8 mouse cellular contexts compared by ENCODE assay signal in the genomic region with DNA sequence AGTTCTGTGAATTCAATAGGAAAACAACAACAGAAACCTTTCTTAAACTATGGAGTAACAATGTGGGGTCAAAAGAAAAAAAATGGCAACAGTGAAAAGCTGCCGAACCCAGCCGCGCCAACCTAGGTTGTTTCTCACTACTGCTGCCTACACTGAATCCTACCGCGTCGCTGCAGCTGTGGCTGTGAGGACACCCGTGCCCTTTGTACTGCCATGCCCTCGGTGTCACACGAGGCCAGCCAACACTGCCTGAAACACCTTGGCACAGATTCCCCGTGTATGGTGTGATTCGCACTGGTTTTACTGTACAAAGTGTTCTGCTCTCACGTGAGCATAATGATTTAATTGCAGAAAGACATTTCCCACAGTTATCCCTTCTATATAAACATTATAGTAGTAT. TPM values are rescaled to one million over a fixed set of nuclear protein-coding genes. Genes with fewer than 3 reads are reported as not detected.
A peak's percentile ranks its signal among the peaks of the same experiment; 100 is the strongest.
DNase-seq lines count a peak whose midpoint lies in the region; ATAC-seq and TF ChIP-seq lines count a peak whose summit lies in the region.

No protein-coding gene starts in this region.

- 23% methylated on average over 12 of the region's 12 CpGs for WGBS in forebrain, embryonic 12.5 days
- 22% methylated on average over 12 of the region's 12 CpGs for WGBS in hindbrain, embryonic 11.5 days
- WGBS in limb, embryonic 14.5 days: 12% methylated on average over 12 of the region's 12 CpGs
- 20% methylated on average over 12 of the region's 12 CpGs for WGBS in midbrain, embryonic 16.5 days

- no peak for ATAC-seq in erythroblast, adult 5-6 weeks (replicated peaks; ENCODE audit: low FRiP score, poor library complexity, severe bottlenecking)
- no peak for ATAC-seq in forebrain, embryonic 12.5 days (ENCODE audit: low FRiP score)
- ATAC-seq in hindbrain, embryonic 11.5 days (ENCODE audit: low FRiP score): no peak
- no peak for ATAC-seq in limb, embryonic 14.5 days (ENCODE audit: low FRiP score, low read depth)
- ATAC-seq in midbrain, embryonic 16.5 days: no peak

- 0 out of 2 replicates have a peak overlapping the region, but pooled peaks have one; percentile 86 for H3K9ac ChIP-seq in forebrain, embryonic 12.5 days
- no peak overlapping the region for H3K9ac ChIP-seq in hindbrain, embryonic 11.5 days (ENCODE audit: low read depth, low read length)
- H3K9ac ChIP-seq in limb, embryonic 14.5 days (ENCODE audit: low read depth, low read length, severe bottlenecking): no peak overlapping the region; the same call in 1 of the 2 replicates
- peak overlapping the region; percentile 87 for H3K9ac ChIP-seq in midbrain, embryonic 16.5 days (ENCODE audit: low read depth, low read length)

- H3K9me3 ChIP-seq in erythroblast, embryonic 14.5 days (ENCODE audit: control insufficient read depth, low read length): no peaks in the 10 kb centered on the region
- no peaks in the 10 kb centered on the region for H3K9me3 ChIP-seq in forebrain, embryonic 12.5 days
- no peaks in the 10 kb centered on the region for H3K9me3 ChIP-seq in hindbrain, embryonic 11.5 days (ENCODE audit: control insufficient read depth, low read length)
- H3K9me3 ChIP-seq in limb, embryonic 14.5 days (ENCODE audit: control insufficient read depth, low read length): no peaks in the 10 kb centered on the region
- no peaks in the 10 kb centered on the region for H3K9me3 ChIP-seq in midbrain, embryonic 16.5 days (replicated peaks; ENCODE audit: control insufficient read depth, low read length, poor library complexity, severe bottlenecking)

- peak overlapping the region; percentile 74 for H3K4me2 ChIP-seq in forebrain, embryonic 12.5 days
- peak overlapping the region; percentile 45 for H3K4me2 ChIP-seq in hindbrain, embryonic 11.5 days (replicated peaks; ENCODE audit: low read depth, low read length)
- peak overlapping the region; percentile 45 for H3K4me2 ChIP-seq in limb, embryonic 14.5 days (replicated peaks; ENCODE audit: low read depth, low read length, severe bottlenecking)
- H3K4me2 ChIP-seq in midbrain, embryonic 16.5 days (ENCODE audit: low read length): peak overlapping the region; percentile 85

- no peak for TF ChIP-seq POLR2A in limb, embryonic 14.5 days (IDR thresholded peaks at IDR 0.05; ENCODE audit: borderline replicate concordance, extremely low read depth, insufficient read depth, insufficient read length)

- no peaks in the 10 kb centered on the region for H3K27me3 ChIP-seq in erythroblast, embryonic 14.5 days (ENCODE audit: control insufficient read depth)
- no peaks in the 10 kb centered on the region for H3K27me3 ChIP-seq in forebrain, embryonic 12.5 days
- H3K27me3 ChIP-seq in hindbrain, embryonic 11.5 days (ENCODE audit: control insufficient read depth, insufficient read depth, low read length): no peaks in the 10 kb centered on the region
- H3K27me3 ChIP-seq in limb, embryonic 14.5 days (ENCODE audit: control insufficient read depth, insufficient read depth, low read length): no peaks in the 10 kb centered on the region
- H3K27me3 ChIP-seq in midbrain, embryonic 16.5 days (ENCODE audit: control insufficient read depth, insufficient read depth, low read depth, low read length): no peaks in the 10 kb centered on the region

- no peak overlapping the region for H3K27ac ChIP-seq in forebrain, embryonic 12.5 days
- H3K27ac ChIP-seq in hindbrain, embryonic 11.5 days (ENCODE audit: low read depth, low read length): no peak overlapping the region
- no peak overlapping the region for H3K27ac ChIP-seq in limb, embryonic 14.5 days (replicated peaks; ENCODE audit: low read depth, low read length)
- no peak overlapping the region for H3K27ac ChIP-seq in midbrain, embryonic 16.5 days (ENCODE audit: low read length)

- peak overlapping the region; percentile 100 for H3K4me3 ChIP-seq in erythroblast, embryonic 14.5 days (replicated peaks)
- peak overlapping the region; percentile 91 for H3K4me3 ChIP-seq in forebrain, embryonic 12.5 days (replicated peaks)
- peak overlapping the region; percentile 71 for H3K4me3 ChIP-seq in hindbrain, embryonic 11.5 days (ENCODE audit: low read depth, low read length)
- peak overlapping the region; percentile 96 for H3K4me3 ChIP-seq in limb, embryonic 14.5 days (replicated peaks; ENCODE audit: low read length)
- peak overlapping the region; percentile 65; the same call in 1 of the 2 replicates for H3K4me3 ChIP-seq in midbrain, embryonic 16.5 days (ENCODE audit: low read depth, low read length)

- peaks cover 25% of the 10 kb centered on the region for H3K4me1 ChIP-seq in erythroblast, embryonic 14.5 days (ENCODE audit: control insufficient read depth)
- H3K4me1 ChIP-seq in forebrain, embryonic 12.5 days: peaks cover 20% of the 10 kb centered on the region
- no peaks in the 10 kb centered on the region for H3K4me1 ChIP-seq in hindbrain, embryonic 11.5 days (replicated peaks; ENCODE audit: control insufficient read depth, insufficient read depth, low read length)
- peaks cover 11% of the 10 kb centered on the region; the same call in 1 of the 2 replicates for H3K4me1 ChIP-seq in limb, embryonic 14.5 days (ENCODE audit: control insufficient read depth, insufficient read depth, low read length)
- H3K4me1 ChIP-seq in midbrain, embryonic 16.5 days (ENCODE audit: control insufficient read depth, insufficient read depth, low read length): peaks cover 14% of the 10 kb centered on the region

- peak; percentile 40 for DNase-seq in adrenal gland, postnatal 25 days
- DNase-seq in hindbrain, embryonic 11.5 days (ENCODE audit: low spot score): peak; percentile 23
- DNase-seq in limb, embryonic 14.5 days (ENCODE audit: low spot score): peak; percentile 12
- peak; percentile 50 for DNase-seq in thymus, postnatal 25 days

- H3K36me3 ChIP-seq in erythroblast, embryonic 14.5 days (ENCODE audit: control insufficient read depth): peaks cover 13% of the 10 kb centered on the region
- H3K36me3 ChIP-seq in forebrain, embryonic 12.5 days (replicated peaks): peaks cover 23% of the 10 kb centered on the region
- H3K36me3 ChIP-seq in hindbrain, embryonic 11.5 days (ENCODE audit: control insufficient read depth, insufficient read depth, low read length): no peaks in the 10 kb centered on the region
- H3K36me3 ChIP-seq in limb, embryonic 14.5 days (ENCODE audit: control insufficient read depth, insufficient read depth, low read length): peaks cover 28% of the 10 kb centered on the region
- H3K36me3 ChIP-seq in midbrain, embryonic 16.5 days (ENCODE audit: control insufficient read depth, insufficient read depth, low read length): peaks cover 6% of the 10 kb centered on the region; the same call in 1 of the 2 replicates

RNA-seq across cellular contexts. Expression of gene Dlat, which starts 0.9 kb away (rescaled TPM):
- 1.2 and 1.3 TPM in 2 replicates for polyA plus RNA-seq in erythroblast, embryonic 14.5 days (2012)
- total RNA-seq in erythroblast, adult 5-6 weeks (2015; ENCODE audit: low replicate concordance): 16.7 and 19.8 TPM in 2 replicates
- 6.7 and 16.4 TPM in 2 replicates for total RNA-seq in erythroblast, adult 5-6 weeks (2017; ENCODE audit: low replicate concordance)
- total RNA-seq in adrenal gland, postnatal 25 days (2021): 126 and 129 TPM in 2 replicates
- polyA plus RNA-seq in forebrain, embryonic 12.5 days (2016; fragmentation: Nextera tagmentation; extraction: Ambion mirVana): 43.4 and 48.3 TPM in 2 replicates
- polyA plus RNA-seq in hindbrain, embryonic 11.5 days (2014; fragmentation: Nextera tagmentation; extraction: Ambion mirVana): 54.9 and 59.2 TPM in 2 replicates
- 24.3 and 30.4 TPM in 2 replicates for polyA plus RNA-seq in limb, embryonic 14.5 days (2012; rRNA removed)
- 49.5 and 57.3 TPM in 2 replicates for polyA plus RNA-seq in limb, embryonic 14.5 days (2014; fragmentation: Nextera tagmentation; extraction: Ambion mirVana)
- 47.0 and 54.3 TPM in 2 replicates for polyA plus RNA-seq in midbrain, embryonic 16.5 days (2015; fragmentation: Nextera tagmentation; extraction: Ambion mirVana)

RNA-seq across cellular contexts. Expression of gene Nkapd1, which starts 43.2 kb away (rescaled TPM):
- 0.12 and 0.25 TPM in 2 replicates for polyA plus RNA-seq in erythroblast, embryonic 14.5 days (2012)
- 9.0 and 15.3 TPM in 2 replicates for total RNA-seq in erythroblast, adult 5-6 weeks (2015; ENCODE audit: low replicate concordance)
- 5.3 and 7.2 TPM in 2 replicates for total RNA-seq in erythroblast, adult 5-6 weeks (2017; ENCODE audit: low replicate concordance)
- 25.1 and 28.6 TPM in 2 replicates for total RNA-seq in adrenal gland, postnatal 25 days (2021)
- 27.0 and 28.3 TPM in 2 replicates for polyA plus RNA-seq in forebrain, embryonic 12.5 days (2016; fragmentation: Nextera tagmentation; extraction: Ambion mirVana)
- polyA plus RNA-seq in hindbrain, embryonic 11.5 days (2014; fragmentation: Nextera tagmentation; extraction: Ambion mirVana): 29.9 and 30.6 TPM in 2 replicates
- polyA plus RNA-seq in limb, embryonic 14.5 days (2012; rRNA removed): 18.1 and 20.4 TPM in 2 replicates
- 27.7 and 27.8 TPM in 2 replicates for polyA plus RNA-seq in limb, embryonic 14.5 days (2014; fragmentation: Nextera tagmentation; extraction: Ambion mirVana)
- polyA plus RNA-seq in midbrain, embryonic 16.5 days (2015; fragmentation: Nextera tagmentation; extraction: Ambion mirVana): 16.4 and 19.8 TPM in 2 replicates

RNA-seq across cellular contexts. Expression of gene Pih1d2, which starts 43.3 kb away (rescaled TPM):
- 0.18 TPM in 1 of 2 replicates, not detected in the other for polyA plus RNA-seq in erythroblast, embryonic 14.5 days (2012)
- not detected in 2 replicates for total RNA-seq in erythroblast, adult 5-6 weeks (2015; ENCODE audit: low replicate concordance)
- 0.42 and 1.0 TPM in 2 replicates for total RNA-seq in erythroblast, adult 5-6 weeks (2017; ENCODE audit: low replicate concordance)
- total RNA-seq in adrenal gland, postnatal 25 days (2021): 2.2 and 5.4 TPM in 2 replicates
- 8.2 and 8.7 TPM in 2 replicates for polyA plus RNA-seq in forebrain, embryonic 12.5 days (2016; fragmentation: Nextera tagmentation; extraction: Ambion mirVana)
- polyA plus RNA-seq in hindbrain, embryonic 11.5 days (2014; fragmentation: Nextera tagmentation; extraction: Ambion mirVana): 9.0 and 9.8 TPM in 2 replicates
- polyA plus RNA-seq in limb, embryonic 14.5 days (2012; rRNA removed): 2.2 and 2.3 TPM in 2 replicates
- 2.5 and 3.2 TPM in 2 replicates for polyA plus RNA-seq in limb, embryonic 14.5 days (2014; fragmentation: Nextera tagmentation; extraction: Ambion mirVana)
- 5.7 and 5.9 TPM in 2 replicates for polyA plus RNA-seq in midbrain, embryonic 16.5 days (2015; fragmentation: Nextera tagmentation; extraction: Ambion mirVana)

RNA-seq across cellular contexts. Expression of gene Timm8b, which starts 56.7 kb away (rescaled TPM):
- polyA plus RNA-seq in erythroblast, embryonic 14.5 days (2012): 3.3 and 4.0 TPM in 2 replicates
- total RNA-seq in erythroblast, adult 5-6 weeks (2015; ENCODE audit: low replicate concordance): 21.1 and 27.1 TPM in 2 replicates
- total RNA-seq in erythroblast, adult 5-6 weeks (2017; ENCODE audit: low replicate concordance): 27.5 and 70.9 TPM in 2 replicates
- total RNA-seq in adrenal gland, postnatal 25 days (2021): 189 and 190 TPM in 2 replicates
- polyA plus RNA-seq in forebrain, embryonic 12.5 days (2016; fragmentation: Nextera tagmentation; extraction: Ambion mirVana): 385 and 386 TPM in 2 replicates
- 325 TPM in 2 replicates for polyA plus RNA-seq in hindbrain, embryonic 11.5 days (2014; fragmentation: Nextera tagmentation; extraction: Ambion mirVana)
- polyA plus RNA-seq in limb, embryonic 14.5 days (2012; rRNA removed): 145 and 238 TPM in 2 replicates
- 239 and 244 TPM in 2 replicates for polyA plus RNA-seq in limb, embryonic 14.5 days (2014; fragmentation: Nextera tagmentation; extraction: Ambion mirVana)
- 325 and 329 TPM in 2 replicates for polyA plus RNA-seq in midbrain, embryonic 16.5 days (2015; fragmentation: Nextera tagmentation; extraction: Ambion mirVana)

RNA-seq across cellular contexts. Expression of gene Sdhd, which starts 56.8 kb away (rescaled TPM):
- polyA plus RNA-seq in erythroblast, embryonic 14.5 days (2012): 1.3 and 2.3 TPM in 2 replicates
- 50.0 and 63.1 TPM in 2 replicates for total RNA-seq in erythroblast, adult 5-6 weeks (2015; ENCODE audit: low replicate concordance)
- total RNA-seq in erythroblast, adult 5-6 weeks (2017; ENCODE audit: low replicate concordance): 26.2 and 57.2 TPM in 2 replicates
- total RNA-seq in adrenal gland, postnatal 25 days (2021): 234 and 247 TPM in 2 replicates
- 219 and 221 TPM in 2 replicates for polyA plus RNA-seq in forebrain, embryonic 12.5 days (2016; fragmentation: Nextera tagmentation; extraction: Ambion mirVana)
- polyA plus RNA-seq in hindbrain, embryonic 11.5 days (2014; fragmentation: Nextera tagmentation; extraction: Ambion mirVana): 254 and 265 TPM in 2 replicates
- 170 and 197 TPM in 2 replicates for polyA plus RNA-seq in limb, embryonic 14.5 days (2012; rRNA removed)
- polyA plus RNA-seq in limb, embryonic 14.5 days (2014; fragmentation: Nextera tagmentation; extraction: Ambion mirVana): 258 and 266 TPM in 2 replicates
- 222 and 248 TPM in 2 replicates for polyA plus RNA-seq in midbrain, embryonic 16.5 days (2015; fragmentation: Nextera tagmentation; extraction: Ambion mirVana)

Comparison
In these comparisons a context has a peak if more than half of its experiments do, and no peak if none do; other contexts are left out.
1. H3K9ac ChIP-seq: peak in forebrain, embryonic 12.5 days (single experiment) and midbrain, embryonic 16.5 days (single experiment); none in hindbrain, embryonic 11.5 days (single experiment) and limb, embryonic 14.5 days (single experiment).
2. RNA of gene Dlat, which starts 0.9 kb away (polyA plus RNA-seq): 24.3 to 57.3 TPM in limb, embryonic 14.5 days, 54.9 to 59.2 TPM in hindbrain, embryonic 11.5 days, 47.0 to 54.3 TPM in midbrain, embryonic 16.5 days and 43.4 to 48.3 TPM in forebrain, embryonic 12.5 days; 1.2 to 1.3 TPM in erythroblast, embryonic 14.5 days; every median in the first group is over 10 times any median in the second.
3. RNA of gene Nkapd1, which starts 43.2 kb away (polyA plus RNA-seq): 29.9 to 30.6 TPM in hindbrain, embryonic 11.5 days, 18.1 to 27.8 TPM in limb, embryonic 14.5 days, 27.0 to 28.3 TPM in forebrain, embryonic 12.5 days and 16.4 to 19.8 TPM in midbrain, embryonic 16.5 days; 0.12 to 0.25 TPM in erythroblast, embryonic 14.5 days; every median in the first group is over 10 times any median in the second.
4. Peak in every context shown above with its lines, with median percentiles within 50 percentile points of each other: H3K4me3 ChIP-seq, DNase-seq and H3K4me2 ChIP-seq.